Mouse (Mus musculus): ENCODE data around the gene Mindy2. TPM values are rescaled to one million over a fixed set of nuclear protein-coding genes. Genes with fewer than 3 reads are reported as not detected.

The Mindy2 gene
- polyA plus RNA-seq, 1 experiment from 2014 or later = 9.2 TPM

DNA sequence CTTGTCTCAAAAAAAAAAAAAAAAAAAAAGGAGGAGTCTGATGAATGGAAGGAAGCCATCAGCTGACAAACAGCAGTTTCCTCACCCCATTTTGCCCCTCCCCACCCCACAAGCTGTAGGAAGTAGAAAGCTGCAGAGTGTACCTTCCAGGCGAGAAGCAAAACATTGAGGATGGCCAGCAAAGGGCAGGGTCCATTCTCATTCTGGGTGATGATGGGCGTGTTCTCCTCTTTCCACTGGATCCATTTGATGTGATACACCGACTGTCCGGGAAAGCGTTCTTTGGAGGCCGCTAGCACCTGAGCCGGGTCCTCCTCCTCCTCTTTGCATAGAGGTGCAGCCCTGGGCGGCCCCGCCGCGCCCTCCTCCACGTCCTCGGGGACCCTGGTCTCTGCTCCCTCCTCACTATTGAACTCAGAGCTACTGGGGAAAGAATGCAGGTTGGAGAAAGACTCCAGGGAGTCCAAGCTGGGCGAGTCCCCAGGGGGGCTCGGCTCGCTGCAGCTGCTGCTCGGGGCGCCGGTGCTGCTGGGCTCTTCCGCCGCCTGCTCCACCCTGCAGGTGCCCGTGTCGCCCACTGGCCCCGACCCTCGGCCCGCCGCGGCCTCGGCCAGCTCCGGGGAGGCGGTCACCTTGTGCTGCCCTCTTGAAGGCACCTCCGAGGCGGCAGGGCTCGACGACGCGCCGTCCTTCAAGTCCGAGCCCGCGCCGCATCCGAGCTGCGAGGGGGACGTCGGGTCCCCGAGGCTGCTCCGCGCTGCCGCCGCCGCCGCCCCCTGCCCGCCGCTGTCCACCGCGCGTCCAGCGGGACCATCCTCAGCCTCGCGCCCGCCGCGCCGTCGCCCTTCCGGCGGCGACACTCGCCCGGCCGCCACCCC lies 605 bp downstream of the Mindy2 start, which contains the start of gene Gm10642:
Gm10642 (plus strand) TSS at position 122 of the 878 bp plus-strand sequence.
- peak; percentile 80 for DNase-seq (ENCODE audit: low spot score)
- no peaks in the 10 kb centered on the region for H3K36me3 ChIP-seq
- H3K27ac ChIP-seq = peak within 1 kb of the TSS; percentile 96
- H3K27me3 ChIP-seq (ENCODE audit: insufficient read depth, poor library complexity, severe bottlenecking) = no peaks in the 10 kb centered on the region
- H3K4me3 ChIP-seq = peak within 1 kb of the TSS; percentile 88
- H3K4me1 ChIP-seq = peaks cover 7% of the 10 kb centered on the region; the same call in 1 of the 2 replicates
- WGBS = under 1% methylated on average over 66 of the region's 72 CpGs
- H3K9me3 ChIP-seq = no peaks in the 10 kb centered on the region

DNA sequence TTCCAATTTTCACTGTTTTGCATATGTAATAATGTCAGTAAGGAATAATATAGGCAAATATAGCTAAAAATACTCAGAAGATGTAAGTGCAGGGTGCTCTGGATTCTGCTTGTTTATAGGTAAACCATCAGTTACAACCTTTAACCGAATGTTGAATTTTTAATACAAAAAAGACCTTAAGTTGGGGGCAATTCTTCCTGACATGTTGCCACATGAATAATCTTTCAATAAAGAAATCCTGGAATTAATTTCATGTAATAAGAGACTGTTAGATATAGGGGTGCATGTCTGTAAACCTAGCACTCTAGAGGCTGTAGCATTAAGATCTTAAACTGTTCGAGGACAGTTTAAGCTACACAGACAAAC lies 1.2 kb downstream of the Mindy2 start:
- Histone ChIP-seq H3K4me1 (peaks cover 7% of the 10 kb centered on the region; the same call in 1 of the 2 replicates), H3K27ac (no peak overlapping the region), H3K4me3 (peak overlapping the region; percentile 88), H3K36me3 (no peaks in the 10 kb centered on the region), H3K27me3 (ENCODE audit: insufficient read depth, poor library complexity, severe bottlenecking) (no peaks in the 10 kb centered on the region), H3K9me3 (no peaks in the 10 kb centered on the region)
- DNase-seq (ENCODE audit: low spot score) = no peak
- 35% methylated on average over 2 of the region's 2 CpGs for WGBS

DNA sequence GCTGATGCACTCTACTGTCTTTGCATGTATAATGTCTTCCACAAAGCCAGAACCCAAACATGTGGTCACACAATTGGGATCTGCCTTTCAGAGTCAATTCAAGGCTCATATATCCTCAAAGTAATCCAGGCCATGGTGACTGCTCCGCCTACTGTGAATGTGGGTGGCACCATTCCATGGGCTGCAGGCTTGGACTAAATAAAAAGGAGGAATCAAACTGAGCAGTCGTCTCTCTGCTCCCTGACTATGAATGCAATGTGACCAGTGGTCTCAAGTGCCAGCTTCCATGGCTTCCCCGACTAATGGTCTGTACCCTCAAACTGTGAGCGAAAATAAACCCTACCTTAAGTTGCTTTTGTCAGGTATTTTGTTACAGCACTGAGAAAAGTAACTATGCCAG lies 2.5 kb downstream of the Mindy2 start:
- Histone ChIP-seq H3K27me3 (ENCODE audit: insufficient read depth, poor library complexity, severe bottlenecking) (no peaks in the 10 kb centered on the region), H3K4me1 (peaks cover 7% of the 10 kb centered on the region; the same call in 1 of the 2 replicates), H3K36me3 (no peaks in the 10 kb centered on the region), H3K27ac (no peak overlapping the region), H3K9me3 (no peaks in the 10 kb centered on the region), H3K4me3 (no peak overlapping the region)
- 74% methylated on average over 4 of the region's 4 CpGs for WGBS
- no peak for DNase-seq (ENCODE audit: low spot score)

DNA sequence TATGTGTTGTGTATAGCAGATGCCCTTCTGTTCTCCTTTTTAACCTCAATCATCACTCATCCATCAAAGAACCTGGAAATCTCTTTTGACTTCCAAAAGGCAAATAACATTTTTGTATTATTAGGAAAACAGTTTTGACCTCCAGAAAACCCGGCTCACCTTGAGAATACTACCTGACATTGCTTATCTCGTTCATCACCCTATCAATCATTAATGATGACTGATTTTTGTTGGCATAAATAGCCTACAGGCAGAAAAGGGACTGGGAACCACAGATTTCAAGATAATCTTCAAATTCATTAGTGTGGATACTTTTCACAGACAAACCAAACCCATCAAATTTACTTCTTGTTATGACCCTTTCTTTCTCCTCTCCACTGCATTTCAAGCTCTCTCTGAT lies 3.1 kb downstream of the Mindy2 start:
- H3K4me1 ChIP-seq = peaks cover 7% of the 10 kb centered on the region; the same call in 1 of the 2 replicates
- H3K9me3 ChIP-seq = no peaks in the 10 kb centered on the region
- DNase-seq (ENCODE audit: low spot score) = no peak
- 72% methylated on average over 2 of the region's 2 CpGs for WGBS
- H3K27me3 ChIP-seq (ENCODE audit: insufficient read depth, poor library complexity, severe bottlenecking) = no peaks in the 10 kb centered on the region
- H3K36me3 ChIP-seq = no peaks in the 10 kb centered on the region
- no peak overlapping the region for H3K27ac ChIP-seq
- H3K4me3 ChIP-seq = no peak overlapping the region

DNA sequence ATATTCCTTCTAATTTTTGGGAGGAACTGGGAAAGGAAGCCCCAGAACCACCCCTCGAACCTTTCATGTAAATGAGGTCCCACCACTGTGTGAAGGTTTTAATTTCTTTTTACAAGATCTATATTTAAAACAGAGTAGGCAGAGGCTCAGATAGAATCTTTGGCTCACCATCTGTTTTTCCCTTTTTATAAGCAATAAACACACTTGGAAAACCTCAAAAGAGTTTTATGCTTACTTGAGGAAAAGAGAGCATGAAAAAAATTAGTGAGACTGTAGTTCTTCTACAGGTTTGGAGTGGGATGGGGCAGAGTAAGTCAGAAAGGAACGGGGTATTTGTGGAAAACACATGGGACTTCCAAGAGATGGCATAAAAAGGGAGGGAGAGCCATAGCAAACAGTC lies 4.8 kb downstream of the Mindy2 start:
- 75% methylated on average over 2 of the region's 2 CpGs for WGBS
- no peak overlapping the region for H3K27ac ChIP-seq
- peaks cover 7% of the 10 kb centered on the region; the same call in 1 of the 2 replicates for H3K4me1 ChIP-seq
- H3K36me3 ChIP-seq = no peaks in the 10 kb centered on the region
- DNase-seq (ENCODE audit: low spot score) = no peak
- no peaks in the 10 kb centered on the region for H3K27me3 ChIP-seq (ENCODE audit: insufficient read depth, poor library complexity, severe bottlenecking)
- no peak overlapping the region for H3K4me3 ChIP-seq
- H3K9me3 ChIP-seq = no peaks in the 10 kb centered on the region

DNA sequence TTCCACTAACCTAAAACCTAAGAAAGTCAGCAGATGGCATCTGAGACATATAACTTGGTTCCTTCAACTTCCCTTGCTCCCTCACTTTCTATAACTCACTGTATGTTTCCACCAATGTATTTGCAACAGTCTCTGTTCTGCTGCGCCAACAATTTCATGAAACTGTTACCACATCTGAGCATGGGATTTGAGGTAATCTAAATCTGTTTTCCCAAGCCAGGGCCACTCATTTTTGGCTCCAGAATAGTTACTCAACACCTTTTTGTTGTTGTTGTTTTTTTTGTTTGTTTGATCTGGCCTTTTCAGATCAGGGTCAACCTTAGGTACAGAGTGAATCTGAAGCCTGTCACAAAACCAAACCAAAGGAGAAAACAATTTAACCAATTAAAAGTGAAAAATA lies 6.0 kb downstream of the Mindy2 start:
- H3K36me3 ChIP-seq = no peaks in the 10 kb centered on the region
- no peaks in the 10 kb centered on the region for H3K9me3 ChIP-seq
- no peak overlapping the region for H3K27ac ChIP-seq
- no peaks in the 10 kb centered on the region for H3K4me1 ChIP-seq
- H3K27me3 ChIP-seq (ENCODE audit: insufficient read depth, poor library complexity, severe bottlenecking) = no peaks in the 10 kb centered on the region
- no peak for DNase-seq (ENCODE audit: low spot score)
- no peak overlapping the region for H3K4me3 ChIP-seq
- WGBS = 93% methylated on average over 1 of the region's 1 CpGs

DNA sequence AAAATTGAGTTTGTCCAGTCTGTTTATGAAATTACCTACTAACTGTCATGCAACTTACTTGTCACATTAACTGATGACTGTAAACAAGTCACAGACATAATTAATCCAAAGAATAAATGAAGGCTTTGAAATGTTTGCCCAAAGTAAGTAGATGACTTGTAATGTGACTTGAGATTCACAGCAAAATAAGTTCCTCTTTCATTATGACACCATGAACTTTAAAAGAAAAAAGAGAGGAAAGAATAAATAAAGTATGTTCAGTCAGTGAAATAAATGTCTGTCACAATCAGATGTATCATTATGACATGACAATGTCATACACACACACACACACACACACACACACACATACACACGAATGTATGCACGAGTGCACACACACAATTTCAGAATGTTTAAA lies 6.7 kb downstream of the Mindy2 start:
- Histone ChIP-seq H3K36me3 (no peaks in the 10 kb centered on the region), H3K4me3 (no peak overlapping the region), H3K9me3 (no peaks in the 10 kb centered on the region), H3K27ac (no peak overlapping the region), H3K4me1 (no peaks in the 10 kb centered on the region), H3K27me3 (ENCODE audit: insufficient read depth, poor library complexity, severe bottlenecking) (no peaks in the 10 kb centered on the region)
- WGBS = 80% methylated on average over 2 of the region's 2 CpGs
- DNase-seq (ENCODE audit: low spot score) = no peak

DNA sequence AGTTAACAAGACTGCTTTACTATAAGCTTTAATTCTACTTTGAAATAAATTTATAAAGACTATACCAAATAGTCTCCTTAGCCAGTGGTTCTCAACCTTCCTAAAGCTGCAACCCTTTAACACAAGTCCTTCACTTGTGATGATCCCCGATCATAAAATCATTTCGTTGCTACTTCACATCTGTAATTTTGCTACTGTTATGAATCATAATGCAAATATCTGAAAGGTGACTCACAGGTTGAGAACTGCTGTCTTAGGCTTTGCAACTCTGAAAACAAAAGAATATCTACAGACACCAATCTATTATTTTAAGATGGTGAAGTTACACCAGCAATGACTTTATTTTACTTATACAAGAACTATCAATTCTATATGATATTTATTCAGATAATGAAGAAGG lies 20.2 kb downstream of the Mindy2 start:
- no peaks in the 10 kb centered on the region for H3K9me3 ChIP-seq
- no peak overlapping the region for H3K4me3 ChIP-seq
- H3K4me1 ChIP-seq = no peaks in the 10 kb centered on the region
- H3K36me3 ChIP-seq = no peaks in the 10 kb centered on the region
- 80% methylated on average over 2 of the region's 2 CpGs for WGBS
- H3K27ac ChIP-seq = no peak overlapping the region
- no peak for DNase-seq (ENCODE audit: low spot score)
- H3K27me3 ChIP-seq (ENCODE audit: insufficient read depth, poor library complexity, severe bottlenecking) = no peaks in the 10 kb centered on the region

DNA sequence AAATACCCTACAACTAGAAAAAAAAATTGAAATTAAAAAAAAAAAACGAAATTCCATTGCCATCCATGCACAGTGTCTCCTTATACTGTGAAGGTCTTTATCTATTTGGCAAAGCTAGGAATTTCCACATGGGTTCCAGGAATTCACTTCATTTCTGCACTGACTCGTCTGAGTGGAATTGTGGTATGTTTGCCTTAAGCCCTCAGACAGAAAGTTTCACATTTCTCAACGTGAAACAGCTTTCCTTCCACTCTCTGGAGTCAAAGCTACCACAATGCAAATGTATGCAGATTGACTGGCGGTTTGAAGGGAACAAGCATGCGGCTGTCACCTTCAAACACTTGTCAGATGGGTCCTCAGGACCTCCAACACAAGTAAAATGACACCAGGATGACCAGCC lies 25.3 kb downstream of the Mindy2 start:
- WGBS = 13% methylated on average over 5 of the region's 5 CpGs
- H3K27me3 ChIP-seq (ENCODE audit: insufficient read depth, poor library complexity, severe bottlenecking) = no peaks in the 10 kb centered on the region
- H3K36me3 ChIP-seq = no peaks in the 10 kb centered on the region
- no peak for DNase-seq (ENCODE audit: low spot score)
- no peak overlapping the region for H3K4me3 ChIP-seq
- H3K27ac ChIP-seq = no peak overlapping the region
- H3K4me1 ChIP-seq = no peaks in the 10 kb centered on the region
- H3K9me3 ChIP-seq = no peaks in the 10 kb centered on the region

DNA sequence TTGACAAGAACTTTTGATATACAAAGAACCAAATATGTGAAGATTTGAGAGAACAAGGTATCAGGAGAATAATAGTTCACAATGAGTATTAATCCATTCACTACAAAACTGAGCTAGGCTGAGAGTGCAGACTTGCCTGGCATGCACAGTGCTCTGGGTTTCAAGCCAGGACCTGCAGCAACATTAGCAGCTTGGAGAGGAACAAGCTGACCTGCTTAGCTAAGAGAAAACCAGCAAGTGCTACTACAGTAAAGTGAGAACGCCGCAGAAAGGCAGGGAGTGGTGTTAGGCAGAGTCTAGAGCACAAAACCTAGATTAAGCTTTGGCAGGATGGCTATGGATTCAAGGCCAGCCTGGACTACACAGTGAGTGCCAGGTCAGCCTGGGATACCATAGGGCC lies 27.3 kb downstream of the Mindy2 start:
- H3K4me1 ChIP-seq = no peaks in the 10 kb centered on the region
- WGBS = 78% methylated on average over 2 of the region's 2 CpGs
- H3K27ac ChIP-seq = no peak overlapping the region
- H3K9me3 ChIP-seq = no peaks in the 10 kb centered on the region
- H3K4me3 ChIP-seq = no peak overlapping the region
- no peaks in the 10 kb centered on the region for H3K36me3 ChIP-seq
- H3K27me3 ChIP-seq (ENCODE audit: insufficient read depth, poor library complexity, severe bottlenecking) = no peaks in the 10 kb centered on the region
- DNase-seq (ENCODE audit: low spot score) = no peak

DNA sequence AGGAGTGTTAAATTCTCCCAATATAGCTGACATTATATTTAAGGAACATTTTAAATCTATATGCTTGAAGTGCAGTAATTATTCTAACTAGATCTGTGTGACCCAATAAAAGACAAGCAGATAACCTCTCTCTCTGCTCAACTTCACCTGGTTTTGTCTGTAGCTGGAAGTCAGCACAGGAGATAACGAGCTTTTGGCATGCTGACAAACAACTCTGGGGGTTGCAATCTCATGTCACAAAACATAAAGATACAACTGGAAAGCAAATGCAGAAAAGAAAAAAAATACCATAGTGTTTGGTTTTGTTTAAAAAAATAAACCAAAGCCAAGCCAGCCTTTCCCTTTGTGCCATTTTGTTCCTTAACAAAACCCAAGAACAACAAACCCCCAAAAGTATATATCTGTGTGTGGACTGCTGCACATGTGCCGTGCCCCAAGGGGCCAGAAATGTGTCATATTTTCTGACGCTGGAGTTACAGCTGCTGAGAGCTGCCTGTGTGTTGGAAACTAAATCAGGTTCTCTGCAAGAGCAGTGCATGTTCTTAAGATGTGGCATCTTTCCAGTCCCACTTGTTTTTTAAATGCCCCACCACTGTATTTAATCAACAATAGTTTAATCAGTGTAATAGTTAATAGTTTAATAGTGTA lies 45.8 kb downstream of the Mindy2 start:
- DNase-seq (ENCODE audit: low spot score) = no peak
- H3K4me1 ChIP-seq = no peaks in the 10 kb centered on the region
- no peaks in the 10 kb centered on the region for H3K27me3 ChIP-seq (ENCODE audit: insufficient read depth, poor library complexity, severe bottlenecking)
- H3K27ac ChIP-seq = no peak overlapping the region
- H3K4me3 ChIP-seq = no peak overlapping the region
- peaks cover 27% of the 10 kb centered on the region; the same call in 1 of the 2 replicates for H3K36me3 ChIP-seq
- 77% methylated on average over 3 of the region's 3 CpGs for WGBS
- no peaks in the 10 kb centered on the region for H3K9me3 ChIP-seq

DNA sequence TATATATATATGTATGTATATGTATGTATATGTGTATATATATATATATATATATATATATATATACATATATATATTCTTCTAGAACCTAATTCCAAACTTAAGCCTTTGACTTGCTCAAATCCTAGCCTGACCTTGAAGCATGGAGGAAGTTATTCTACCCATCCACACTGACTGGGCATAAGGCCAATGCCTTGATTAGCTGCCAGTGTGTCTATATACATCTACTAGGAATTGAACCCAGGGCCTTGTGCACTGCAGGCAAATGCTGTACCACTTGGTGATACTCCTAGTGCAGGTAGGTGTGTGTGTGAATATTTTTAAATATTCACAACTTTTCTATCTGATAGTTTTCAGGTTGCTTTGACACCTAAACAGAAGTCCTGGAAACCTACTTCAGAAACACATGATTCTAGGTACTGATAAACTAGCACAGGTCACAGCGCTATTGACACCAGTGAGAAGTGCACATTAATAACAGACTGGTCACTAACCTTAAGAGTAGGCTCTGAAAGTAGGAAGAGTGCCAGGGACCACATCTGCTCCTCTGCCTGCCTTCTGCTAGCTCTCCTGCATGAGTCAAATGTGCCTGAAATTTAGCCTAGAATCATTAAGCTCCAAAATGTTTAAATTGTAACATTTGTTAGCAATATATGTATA lies 54.7 kb downstream of the Mindy2 start:
- Histone ChIP-seq H3K27ac (no peak overlapping the region), H3K36me3 (peaks cover 22% of the 10 kb centered on the region; the same call in 1 of the 2 replicates), H3K27me3 (ENCODE audit: insufficient read depth, poor library complexity, severe bottlenecking) (no peaks in the 10 kb centered on the region), H3K4me3 (no peak overlapping the region), H3K9me3 (no peaks in the 10 kb centered on the region), H3K4me1 (no peaks in the 10 kb centered on the region)
- 93% methylated on average over 1 of the region's 1 CpGs for WGBS
- no peak for DNase-seq (ENCODE audit: low spot score)

DNA sequence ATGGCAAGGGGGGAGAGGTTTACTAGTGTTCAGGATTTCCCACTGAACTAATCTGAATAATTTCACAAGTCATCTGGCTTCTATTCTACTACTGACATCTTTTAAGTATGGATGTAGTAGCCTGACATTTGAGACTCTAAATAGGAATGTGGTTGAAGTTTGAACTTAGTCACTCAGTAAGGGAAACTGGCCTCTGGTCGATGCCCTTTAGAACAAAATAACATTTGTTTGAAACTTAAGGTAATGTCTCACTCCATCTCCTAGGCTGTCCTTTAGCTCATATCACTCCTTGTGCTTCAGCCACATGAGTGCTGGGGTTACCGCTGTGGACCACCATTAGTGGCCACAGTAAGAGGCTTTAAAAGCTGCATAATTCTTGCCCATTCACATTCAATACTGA lies 58.7 kb downstream of the Mindy2 start:
- no peaks in the 10 kb centered on the region for H3K4me1 ChIP-seq
- no peak for DNase-seq (ENCODE audit: low spot score)
- H3K36me3 ChIP-seq = peaks cover 29% of the 10 kb centered on the region
- no peaks in the 10 kb centered on the region for H3K9me3 ChIP-seq
- H3K27me3 ChIP-seq (ENCODE audit: insufficient read depth, poor library complexity, severe bottlenecking) = no peaks in the 10 kb centered on the region
- no peak overlapping the region for H3K27ac ChIP-seq
- WGBS = 96% methylated on average over 2 of the region's 2 CpGs
- H3K4me3 ChIP-seq = no peak overlapping the region

All from heart, embryonic 10.5 days (tissue).